Mouse (Mus musculus) stomach, postnatal 0 days (tissue): Measurements from ENCODE around the gene Rxrb.

ENCODE experiments used
- CTCF ChIP-seq: IDR thresholded peaks from 2 replicates; pipeline ENCODE4 v1.5.1; 2016; ENCODE audit warnings: antibody characterized with exemption, low read depth, mild to moderate bottlenecking, moderate library complexity
- EP300 ChIP-seq: optimal IDR thresholded peaks from 2 replicates; pipeline ENCODE3; 2016; ENCODE audit warnings: antibody characterized with exemption

- no peak for TF ChIP-seq CTCF
- no peak for TF ChIP-seq EP300
These were observed 36.0 kb upstream of the Rxrb start for GRCm38 (mm10) chr17:33995651-33996050.
